Mouse (Mus musculus): Measurements from ENCODE around the gene Prorsd1.

Gene Prorsd1

DNA sequence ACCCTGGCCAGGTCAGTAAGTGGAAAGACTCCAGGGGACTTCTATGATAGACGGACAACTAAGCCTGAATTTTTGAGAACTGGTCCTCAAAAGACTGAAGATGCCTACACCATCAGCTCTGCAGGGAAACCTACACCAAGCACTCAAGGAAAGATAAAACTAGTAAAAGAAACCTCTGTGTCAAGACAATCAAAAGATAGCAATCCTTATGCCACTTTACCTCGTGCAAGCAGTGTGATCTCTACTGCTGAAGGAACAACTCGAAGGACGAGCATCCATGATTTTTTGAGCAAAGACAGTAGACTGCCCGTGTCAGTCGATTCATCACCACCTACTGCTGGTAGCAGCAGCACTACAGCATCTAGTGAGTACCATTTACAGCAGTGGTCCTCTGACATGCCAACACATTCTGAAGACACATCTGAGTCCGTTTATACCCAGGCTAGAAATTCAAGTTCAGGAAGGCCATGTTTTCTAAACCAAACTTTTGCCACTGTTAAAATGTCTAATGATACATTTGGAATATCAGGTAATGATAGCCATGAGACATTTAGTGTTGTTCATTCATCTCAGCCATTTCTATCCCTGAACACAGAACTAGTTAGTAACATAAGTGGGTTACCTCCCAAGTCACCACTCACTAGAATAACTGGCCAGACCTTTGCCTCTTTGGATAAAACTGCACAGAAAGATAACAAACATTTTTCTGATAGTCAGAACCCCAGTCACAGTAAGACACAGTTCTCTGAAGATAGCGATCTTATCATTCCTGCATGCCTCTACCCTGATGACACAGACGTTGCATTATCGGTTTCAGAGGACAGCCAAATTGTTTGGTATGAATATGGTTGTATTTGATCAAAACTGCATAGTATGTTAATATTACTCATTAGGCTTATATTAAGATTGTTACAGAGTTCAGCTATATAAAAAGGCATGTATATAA, 10.6 kb downstream of the Prorsd1 start:
- in situ Hi-C loops (cut with MboI), result no loop called here

DNA sequence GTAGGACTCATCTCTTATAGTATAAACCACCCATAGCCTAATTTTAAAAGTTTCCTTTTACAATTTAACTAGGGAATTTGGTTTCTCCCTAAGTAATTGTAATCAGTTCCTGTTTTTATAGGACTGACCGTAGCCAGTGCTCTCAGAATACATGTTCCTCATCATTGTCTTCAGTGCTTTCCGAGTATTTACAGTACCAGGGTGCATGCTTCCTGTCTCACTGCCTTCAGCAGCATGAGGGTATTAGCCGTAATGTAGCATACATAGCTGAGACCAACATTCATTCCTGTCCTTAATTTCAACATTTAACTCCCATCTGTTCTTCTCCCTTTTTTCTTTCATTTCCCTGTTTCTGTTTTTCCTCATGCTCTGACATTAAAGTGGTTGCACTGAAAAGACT, 17.9 kb downstream of the Prorsd1 start:
- in situ Hi-C loops (cut with MboI), result no loop called here

DNA sequence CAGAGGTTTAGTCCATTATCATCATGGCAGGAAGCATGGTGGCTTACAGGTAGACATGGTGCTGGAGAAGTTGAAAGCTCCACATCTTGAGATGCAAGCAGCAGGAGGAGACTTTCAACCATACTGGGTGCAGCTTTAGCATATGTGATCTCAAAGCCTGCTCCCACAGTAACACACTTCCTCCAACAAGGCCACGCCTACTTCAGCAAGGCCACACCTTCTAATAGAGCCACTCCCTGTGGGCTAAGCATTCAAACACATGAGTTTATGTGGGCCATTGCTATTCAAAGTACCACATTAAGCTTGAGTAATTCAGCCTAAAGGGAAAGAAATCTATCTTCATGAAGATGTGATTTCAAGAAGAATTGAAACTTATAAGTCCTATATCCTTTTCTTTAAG, 21.7 kb downstream of the Prorsd1 start:
- in situ Hi-C loops (cut with MboI), result no loop called here

DNA sequence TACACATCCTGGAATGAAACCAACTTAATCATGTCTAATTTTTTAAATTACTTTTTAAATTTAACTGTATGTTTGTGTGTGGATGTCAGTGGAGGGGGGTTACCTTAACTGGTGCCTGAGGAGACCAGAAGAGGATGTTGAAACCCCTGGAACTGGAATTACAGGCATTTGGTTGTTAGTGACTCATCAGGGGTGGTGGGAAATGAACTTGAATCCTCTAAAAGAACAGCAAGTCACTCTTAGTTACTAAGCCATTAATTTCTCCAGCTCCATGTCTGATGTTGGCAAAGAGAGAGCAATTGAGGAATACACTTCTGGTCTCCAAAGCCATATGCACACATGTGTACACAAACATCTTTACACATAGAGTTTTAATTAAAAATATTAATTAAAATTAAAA, 40.2 kb downstream of the Prorsd1 start:
- in situ Hi-C loops (cut with MboI), result no loop called here
